Mouse (Mus musculus) forebrain, embryonic 13.5 days (tissue): ENCODE data around the gene Mylk. TPM values are rescaled to one million over a fixed set of nuclear protein-coding genes. Genes with fewer than 3 reads are reported as not detected.
A peak's percentile ranks its signal among the peaks of the same experiment; 100 is the strongest.

ENCODE experiments used
- ATAC-seq: fragments of 200-750 bp; cut with Nextera tagmentation; 2 replicates; pipeline ENCODE4 v1.8.0; 2017
- H3K27ac ChIP-seq: fragments of 300-500 bp; sonication (generic); 2 replicates; pipeline ENCODE4 v1.5.1; 2015; ENCODE audit warnings: inconsistent platforms, mild to moderate bottlenecking, moderate library complexity
- H3K27me3 ChIP-seq: fragments of 300-500 bp; sonication (generic); 2 replicates; pipeline ENCODE4 v1.6.1; 2015; ENCODE audit warnings: mild to moderate bottlenecking, inconsistent platforms
- H3K36me3 ChIP-seq: fragments of 300-500 bp; sonication (generic); 2 replicates; pipeline ENCODE4 v1.6.1; 2015; ENCODE audit warnings: mild to moderate bottlenecking, inconsistent platforms; ENCODE audit not compliant: poor library complexity, severe bottlenecking
- H3K4me1 ChIP-seq: fragments of 300-500 bp; sonication (generic); 2 replicates; pipeline ENCODE4 v1.6.1; 2015; ENCODE audit warnings: inconsistent platforms
- H3K4me2 ChIP-seq: fragments of 300-500 bp; sonication (generic); 2 replicates; pipeline ENCODE4 v1.6.1; 2015; ENCODE audit warnings: inconsistent platforms, mild to moderate bottlenecking, moderate library complexity
- H3K4me3 ChIP-seq: fragments of 300-500 bp; sonication (generic); 2 replicates; pipeline ENCODE4 v1.5.1; 2015; ENCODE audit warnings: mild to moderate bottlenecking, inconsistent platforms
- H3K9ac ChIP-seq: fragments of 300-500 bp; sonication (generic); 2 replicates; pipeline ENCODE4 v1.6.1; 2015; ENCODE audit warnings: mild to moderate bottlenecking, inconsistent platforms
- H3K9me3 ChIP-seq: fragments of 300-500 bp; sonication (generic); replicated peaks from 2 replicates; pipeline ENCODE4 v1.6.1; 2016; ENCODE audit warnings: inconsistent platforms
- WGBS: fragments of 180-500 bp; shearing (Covaris S2); methylation state at CpG from one replicate; pipeline ENCODE4 v1.1.7; 2015; 5-methylcytosine and 5-hydroxymethylcytosine counted together
- polyA plus RNA-seq: library from polyadenylated mRNA; unstranded; fragments of >200 nt; fragmentation: Nextera tagmentation; extraction: Ambion mirVana; gene quantifications from 2 replicates; pipeline ENCODE4 v1.2.1, GENCODE M21; 2015

The Mylk gene
- polyA plus RNA-seq, 1 experiment from 2014 or later: 3.7 TPM

- Histone ChIP-seq H3K27ac (no peak overlapping the region), H3K4me2 (no peak overlapping the region), H3K4me3 (no peak overlapping the region), H3K9ac (no peak overlapping the region), H3K9me3 (no peaks in the 10 kb centered on the region), H3K27me3 (no peaks in the 10 kb centered on the region), H3K36me3 (no peaks in the 10 kb centered on the region), H3K4me1 (peaks cover 11% of the 10 kb centered on the region)
- peak; percentile 33; the same call in 1 of the 2 replicates for ATAC-seq
- 69% methylated on average over 5 of the region's 5 CpGs for WGBS
These were observed 306.1 kb downstream of the Mylk start for GRCm38 (mm10) chr16:35051066-35051465.

Other genes starting within 250 kb of the Mylk start
- 31.5 and 34.4 TPM in 2 replicates for gene Kalrn, start 171.7 kb upstream of the Mylk start, polyA plus RNA-seq
- gene Ropn1, start 95.3 kb upstream of the Mylk start, polyA plus RNA-seq: not detected in 2 replicates
- 6.4 and 8.0 TPM in 2 replicates for gene Ccdc14, start 54.6 kb upstream of the Mylk start, polyA plus RNA-seq